Mouse (Mus musculus) granulocyte monocyte progenitor cell, adult 5-6 weeks (primary cell): ENCODE data around the gene Arhgef2. TPM values are rescaled to one million over a fixed set of nuclear protein-coding genes. Genes with fewer than 3 reads are reported as not detected.

ENCODE experiments used
- ATAC-seq: replicated peaks from 2 replicates; pipeline ENCODE4 v1.8.0; 2016; ENCODE audit warnings: mild to moderate bottlenecking, moderate TSS enrichment, inconsistent platforms; ENCODE audit not compliant: poor library complexity, severe bottlenecking
- total RNA-seq, 2 experiments: library from RNA; stranded (forward) in 1 of 2; stranded (reverse) in 1 of 2; fragments of 200-712, 200-1000 nt in 1 of 2; fragments of >200 nt in 1 of 2; fragmentation: Nextera tagmentation in 1 of 2; gene quantifications; 2 replicates each; pipeline ENCODE4 v1.2.3; 2014 to 2017

Gene Arhgef2
- total RNA-seq, 2 experiments from 2014 or later = 59.1 to 137 TPM

DNA sequence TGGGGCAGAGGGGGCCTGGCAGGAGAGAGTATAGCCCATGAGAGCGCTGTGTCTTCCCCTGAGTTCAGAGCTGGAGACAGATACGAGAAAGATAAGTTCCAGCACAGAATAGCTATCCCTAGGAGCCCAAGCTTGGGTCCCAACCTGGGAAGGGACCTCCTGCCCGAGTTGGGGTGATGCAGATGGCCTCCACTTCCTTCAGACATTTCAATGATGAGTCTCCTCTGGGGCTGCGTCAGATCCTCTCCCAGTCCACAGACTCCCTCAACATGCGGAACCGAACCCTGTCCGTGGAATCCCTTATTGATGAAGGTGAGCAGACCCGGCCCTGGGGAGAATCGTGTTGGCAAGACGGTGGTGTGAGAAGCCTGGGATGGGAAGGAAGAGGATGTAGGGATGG is 27.3 kb downstream of the Arhgef2 start:
- no peak for ATAC-seq

DNA sequence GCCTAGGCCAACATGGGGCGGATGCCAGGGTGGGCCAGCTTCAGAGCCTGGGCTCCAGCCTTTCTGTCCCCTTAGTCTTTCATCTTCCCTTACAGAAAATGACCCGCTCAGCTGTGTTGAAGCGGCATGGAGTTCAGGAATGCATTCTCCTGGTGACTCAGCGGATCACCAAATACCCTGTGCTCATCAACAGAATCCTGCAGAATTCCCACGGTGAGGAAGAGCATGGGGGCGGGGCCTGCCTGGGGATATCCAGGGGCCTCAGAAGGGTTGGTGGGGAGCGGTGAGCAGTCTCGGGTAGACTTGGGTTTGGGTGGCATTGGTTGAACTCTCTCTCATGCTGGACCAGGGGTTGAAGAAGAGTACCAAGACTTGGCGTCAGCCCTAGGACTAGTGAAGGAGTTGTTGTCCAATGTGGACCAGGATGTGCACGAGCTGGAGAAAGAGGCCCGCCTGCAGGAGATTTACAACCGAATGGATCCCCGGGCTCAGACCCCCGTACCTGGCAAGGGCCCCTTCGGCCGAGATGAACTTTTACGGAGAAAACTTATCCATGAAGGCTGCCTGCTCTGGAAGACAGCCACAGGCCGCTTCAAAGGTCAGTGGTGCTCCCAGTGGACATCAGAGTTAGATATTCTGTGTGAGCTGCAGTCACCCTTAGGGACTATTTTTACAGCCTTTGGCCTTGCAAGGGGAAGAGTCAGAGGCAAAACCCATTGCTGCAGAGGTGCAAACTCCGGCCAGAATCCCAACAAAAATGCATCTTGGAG is 29.9 kb downstream of the Arhgef2 start:
- ATAC-seq = no peak

DNA sequence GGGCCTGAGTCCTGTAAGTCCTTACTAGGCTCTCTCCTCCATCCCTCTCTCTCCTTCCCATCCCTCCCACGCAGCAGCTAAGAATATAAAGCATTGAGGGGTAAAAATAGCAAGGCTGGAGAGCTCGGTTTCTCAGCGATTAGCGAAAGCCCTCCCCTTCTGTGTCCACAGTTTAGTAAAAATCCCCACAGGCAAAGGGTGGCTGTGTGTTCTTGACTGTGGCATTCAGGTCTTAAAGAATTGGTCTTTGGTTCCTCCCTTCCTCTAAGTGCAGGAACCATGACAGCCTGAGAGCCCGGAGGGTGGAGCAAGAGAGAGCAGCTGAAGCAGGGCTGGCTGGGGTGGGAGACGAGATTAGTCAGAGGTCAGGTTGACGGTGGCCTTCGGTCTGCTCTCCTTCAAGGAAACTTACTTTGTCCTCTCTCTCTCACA is 30.8 kb downstream of the Arhgef2 start:
- no peak for ATAC-seq

- ATAC-seq = no peak
Observed at GRCm38 (mm10) chr3:88637134-88637533, 31.4 kb downstream of the Arhgef2 start.

- no peak for ATAC-seq
Observed at GRCm38 (mm10) chr3:88639239-88639638, 33.5 kb downstream of the Arhgef2 start.

- peak; percentile 73; the same call in 1 of the 2 replicates for ATAC-seq
Observed at GRCm38 (mm10) chr3:88640676-88641075, 34.9 kb downstream of the Arhgef2 start.

- no peak for ATAC-seq
Observed at GRCm38 (mm10) chr3:88643078-88643477, 37.3 kb downstream of the Arhgef2 start.

DNA sequence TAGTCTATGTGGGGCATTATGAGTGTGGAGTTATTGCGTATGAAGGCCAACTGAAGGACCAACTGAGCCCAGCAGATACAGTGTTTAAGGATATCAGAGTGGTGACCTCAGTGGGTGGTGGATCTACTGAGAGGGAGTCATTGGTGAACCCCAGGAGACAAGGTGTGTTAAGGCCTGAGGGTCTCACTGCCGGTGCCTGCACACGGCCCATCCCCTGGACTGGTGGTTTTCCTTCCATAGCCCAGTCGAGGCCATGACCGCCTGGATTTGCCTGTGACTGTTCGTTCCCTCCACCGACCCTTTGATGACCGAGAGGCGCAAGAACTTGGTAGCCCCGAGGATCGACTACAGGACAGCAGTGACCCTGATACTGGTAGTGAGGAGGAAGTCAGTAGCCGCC is 40.2 kb downstream of the Arhgef2 start:
- no peak for ATAC-seq

DNA sequence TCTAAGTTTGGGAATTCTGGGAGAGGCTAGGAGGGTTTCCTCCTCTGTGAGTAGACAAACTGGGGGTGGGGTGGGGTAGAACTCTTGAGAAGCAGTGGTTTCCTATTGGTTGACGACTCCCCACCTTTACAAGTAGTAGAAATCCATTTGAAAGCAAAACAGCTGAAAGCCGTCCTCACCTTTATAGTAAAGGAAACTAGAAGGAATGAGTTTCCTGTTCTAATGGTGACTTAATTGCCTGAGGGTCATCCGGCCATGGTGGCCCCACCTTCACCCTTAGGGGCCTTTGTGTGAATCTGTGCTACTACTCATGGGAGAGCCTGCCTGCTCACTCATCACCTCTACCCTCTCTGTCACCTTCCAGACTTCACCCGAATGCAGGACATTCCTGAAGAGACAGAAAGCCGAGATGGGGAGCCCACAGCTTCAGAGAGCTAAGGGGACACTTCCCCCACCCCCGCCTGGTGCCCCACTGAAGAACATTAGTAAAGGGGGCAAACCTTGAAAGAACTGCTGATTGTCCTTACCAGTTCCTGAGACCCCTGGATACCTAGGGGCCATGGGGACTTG is 40.7 kb downstream of the Arhgef2 start:
- ATAC-seq = no peak

DNA sequence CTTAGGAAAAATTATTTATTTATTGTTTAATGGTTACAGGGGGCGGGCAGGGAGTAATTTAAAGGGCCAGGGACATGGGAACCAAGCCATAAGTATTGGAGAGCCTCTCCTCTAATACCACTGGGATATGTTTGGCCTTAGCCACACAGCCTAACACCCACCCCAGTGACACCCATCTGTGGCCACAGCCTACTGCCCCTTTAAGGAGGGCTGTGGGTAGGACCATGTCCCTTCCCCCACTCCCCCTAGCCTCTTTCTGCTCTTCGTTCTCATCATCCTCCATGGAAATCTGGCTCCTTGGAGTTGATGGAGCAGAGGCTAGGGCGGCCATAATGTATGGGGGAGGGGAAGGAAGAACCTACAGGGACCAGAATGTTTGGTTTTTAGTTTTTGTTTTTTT is 41.3 kb downstream of the Arhgef2 start:
- no peak for ATAC-seq

GRCm38 (mm10) chr3:88647779-88648413 is 42.1 kb downstream of the Arhgef2 start:
- ATAC-seq = peak; percentile 74

- ATAC-seq = no peak
Observed at GRCm38 (mm10) chr3:88648452-88649168, 42.8 kb downstream of the Arhgef2 start.

DNA sequence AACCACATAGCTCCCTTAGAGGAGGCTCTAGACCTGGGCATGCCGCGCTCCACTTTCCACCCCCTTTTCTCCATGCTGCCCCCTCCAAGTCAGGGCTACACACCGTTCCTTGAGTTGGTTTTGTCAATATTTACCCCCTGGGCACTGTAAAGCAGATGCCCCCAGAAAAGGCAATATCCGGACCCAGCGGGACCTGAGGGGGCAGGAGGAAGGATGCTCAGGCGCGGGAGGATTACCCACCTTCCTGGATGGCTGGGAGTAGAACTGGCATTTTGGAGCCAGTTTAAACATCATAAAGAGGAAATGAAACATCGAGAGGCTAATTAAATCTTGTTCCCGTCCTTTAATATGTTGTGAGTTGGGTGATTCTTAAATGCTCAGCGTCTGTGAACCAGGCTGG is 43.4 kb downstream of the Arhgef2 start:
- peak; percentile 18 for ATAC-seq

DNA sequence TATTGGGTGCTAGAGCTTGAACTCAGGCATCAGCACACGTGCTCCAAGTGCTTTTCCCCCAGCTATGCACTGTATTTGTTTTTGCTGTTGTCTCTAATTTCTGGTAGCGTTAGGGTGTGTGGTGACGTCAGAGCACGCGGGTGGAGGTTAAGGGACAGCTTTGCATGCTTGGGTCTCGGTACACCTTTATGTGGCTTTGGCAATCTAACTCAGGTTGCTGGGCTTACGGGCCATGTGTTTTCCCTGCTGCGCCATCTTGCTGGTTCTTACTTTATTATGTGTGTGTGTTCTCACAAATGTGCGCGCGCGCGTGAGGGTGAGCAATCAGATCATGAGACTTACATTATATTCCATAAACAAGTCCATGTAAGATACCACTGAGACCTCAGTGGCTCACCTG is 44.2 kb downstream of the Arhgef2 start:
- ATAC-seq = no peak

- ATAC-seq = no peak
Observed at GRCm38 (mm10) chr3:88650713-88651504, 45.1 kb downstream of the Arhgef2 start.

DNA sequence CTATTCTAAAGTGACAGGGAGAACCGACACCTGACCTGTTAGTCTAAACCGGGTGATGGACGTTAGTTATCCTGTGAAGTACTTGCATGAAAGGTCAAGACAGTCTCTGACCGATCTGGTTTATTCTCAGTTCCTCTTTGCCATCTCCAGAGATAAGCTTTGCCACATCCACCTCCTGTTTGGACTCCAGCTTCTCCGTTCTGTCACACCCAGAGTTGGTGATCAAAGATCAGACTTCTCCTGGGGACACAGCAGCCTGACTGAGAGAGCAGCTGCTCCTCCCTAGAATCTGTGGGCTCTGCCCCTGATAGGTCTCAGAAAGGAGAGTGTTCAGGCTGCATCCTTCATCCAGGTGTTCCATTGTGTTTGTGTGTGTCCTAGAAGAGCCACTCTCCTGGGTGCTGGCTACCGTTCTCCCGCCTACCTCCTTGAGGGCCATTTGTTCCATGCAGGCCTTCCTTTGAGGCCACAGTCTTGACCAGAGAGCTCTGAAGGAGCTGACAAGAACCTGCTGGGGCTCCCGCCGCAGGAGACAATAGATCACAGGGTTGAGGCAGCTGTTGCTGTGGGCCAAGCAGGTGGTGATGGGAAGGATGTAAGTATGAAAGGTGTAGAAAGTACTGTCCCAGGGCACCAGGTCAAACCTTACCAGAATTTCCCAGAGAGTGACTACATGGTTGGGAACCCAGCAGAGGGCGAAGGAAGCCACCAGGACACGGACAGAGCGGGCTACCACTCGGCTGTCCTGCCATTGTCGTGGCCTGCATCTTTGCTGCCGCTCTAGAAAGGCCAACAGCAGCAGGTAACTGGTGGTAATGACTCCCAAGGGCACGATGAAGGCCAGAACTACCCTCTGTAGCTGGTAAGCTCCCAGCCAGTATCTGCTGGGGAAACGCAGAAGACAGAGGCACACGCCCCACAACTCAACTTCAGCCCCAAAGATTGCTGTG is 46.2 kb downstream of the Arhgef2 start:
- peak; percentile 34 for ATAC-seq

DNA sequence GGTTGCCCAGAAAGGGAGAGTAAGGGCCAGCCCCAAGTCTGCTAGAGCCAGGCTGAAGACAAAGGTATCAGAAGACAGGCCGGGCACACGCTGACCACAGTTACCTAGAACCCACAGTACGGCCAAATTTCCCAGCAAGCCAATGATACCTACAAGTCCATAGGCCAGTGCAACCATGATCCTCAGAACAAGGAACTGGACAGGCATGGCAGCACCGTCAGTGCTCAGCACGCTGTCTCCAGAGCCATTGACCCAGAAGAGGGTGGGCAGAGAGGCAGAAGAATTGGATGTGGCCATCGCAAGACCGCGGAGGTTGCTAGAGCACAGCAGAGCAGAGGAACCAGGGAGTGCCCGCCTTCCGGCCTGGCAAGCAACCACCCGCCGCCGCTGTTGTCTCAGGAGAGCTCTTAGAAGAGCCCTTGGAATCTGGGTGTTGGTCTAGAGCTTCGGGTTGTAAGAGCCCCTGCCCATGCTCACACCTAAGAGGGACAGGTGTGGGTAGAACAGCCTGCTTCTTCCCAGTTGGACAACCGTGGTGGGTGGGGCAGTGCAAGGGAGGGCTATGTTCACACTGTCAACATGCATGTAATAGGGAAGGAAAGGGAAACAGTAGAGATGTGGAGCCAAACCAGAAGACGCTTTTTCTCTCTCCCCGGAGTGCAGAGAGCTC is 47.2 kb downstream of the Arhgef2 start, which contains the start of gene Rxfp4:
Gene Rxfp4, minus strand, starts transcription at position 297 of the 670 bp plus-strand sequence.
- no peak for ATAC-seq
